Mouse (Mus musculus): ENCODE results near the gene Jph4. TPM values are rescaled to one million over a fixed set of nuclear protein-coding genes. Genes with fewer than 3 reads are reported as not detected.

Gene Jph4
- polyA plus RNA-seq (2015; fragmentation: Nextera tagmentation; extraction: Ambion mirVana) = 37.4 and 38.3 TPM in 2 replicates

DNA sequence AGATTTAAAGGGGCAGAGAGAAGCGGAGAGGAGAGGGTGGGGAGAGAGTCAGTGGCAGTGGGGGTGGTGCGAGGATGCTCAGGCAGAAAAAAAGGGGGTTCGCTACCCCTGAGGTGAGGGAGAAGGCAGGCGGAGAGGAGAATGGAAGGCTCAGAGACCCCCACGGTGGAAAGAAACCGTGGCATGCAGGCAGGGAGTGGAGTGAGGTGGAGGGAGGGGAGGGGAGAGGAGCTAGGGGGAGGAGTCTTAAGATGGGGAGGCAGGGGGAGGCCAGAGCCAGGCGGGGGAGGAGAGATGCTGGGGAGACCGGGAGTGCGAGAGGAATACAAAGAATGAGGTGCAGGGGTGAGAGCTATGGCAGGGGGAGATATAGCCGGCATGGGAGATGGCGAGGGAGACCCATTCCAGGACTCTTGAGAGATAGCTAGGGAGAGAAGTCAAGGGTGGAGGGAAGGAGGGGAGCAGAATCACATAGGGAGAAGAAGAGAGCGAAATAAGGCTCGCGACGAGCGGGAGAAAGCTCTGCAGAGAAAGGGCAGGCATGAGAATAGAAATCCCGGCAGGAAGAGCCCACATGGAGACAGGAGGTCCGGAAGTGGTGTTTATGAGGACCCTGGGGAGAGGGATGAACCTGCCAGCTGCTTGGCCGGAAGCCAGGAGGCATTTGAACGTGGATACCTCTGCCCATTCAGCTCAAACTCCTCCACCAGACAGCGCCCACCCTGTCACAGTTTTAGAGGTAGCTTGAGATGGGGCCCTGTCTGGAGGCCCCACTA lies at the start of gene Jph4:
Jph4 (minus strand) TSS at position 511 of the 776 bp plus-strand sequence.
- peak within 1 kb of the TSS; percentile 97 for H3K27ac ChIP-seq (replicated peaks)
- H3K9me3 ChIP-seq = no peaks in the 10 kb centered on the region
- H3K9ac ChIP-seq (replicated peaks) = peak within 1 kb of the TSS; percentile 75
- H3K4me3 ChIP-seq = peak within 1 kb of the TSS; percentile 70
- H3K4me1 ChIP-seq = peaks cover 43% of the 10 kb centered on the region
- peaks cover 8% of the 10 kb centered on the region; the same call in 1 of the 2 replicates for H3K36me3 ChIP-seq
- 0 out of 2 replicates have a peak, but pooled peaks cover 9% of the 10 kb centered on the region for H3K27me3 ChIP-seq
- peak; percentile 65 for ATAC-seq (replicated peaks)
- H3K4me2 ChIP-seq (replicated peaks) = peak within 1 kb of the TSS; percentile 82
- WGBS = 4% methylated on average over 21 of the region's 21 CpGs

DNA sequence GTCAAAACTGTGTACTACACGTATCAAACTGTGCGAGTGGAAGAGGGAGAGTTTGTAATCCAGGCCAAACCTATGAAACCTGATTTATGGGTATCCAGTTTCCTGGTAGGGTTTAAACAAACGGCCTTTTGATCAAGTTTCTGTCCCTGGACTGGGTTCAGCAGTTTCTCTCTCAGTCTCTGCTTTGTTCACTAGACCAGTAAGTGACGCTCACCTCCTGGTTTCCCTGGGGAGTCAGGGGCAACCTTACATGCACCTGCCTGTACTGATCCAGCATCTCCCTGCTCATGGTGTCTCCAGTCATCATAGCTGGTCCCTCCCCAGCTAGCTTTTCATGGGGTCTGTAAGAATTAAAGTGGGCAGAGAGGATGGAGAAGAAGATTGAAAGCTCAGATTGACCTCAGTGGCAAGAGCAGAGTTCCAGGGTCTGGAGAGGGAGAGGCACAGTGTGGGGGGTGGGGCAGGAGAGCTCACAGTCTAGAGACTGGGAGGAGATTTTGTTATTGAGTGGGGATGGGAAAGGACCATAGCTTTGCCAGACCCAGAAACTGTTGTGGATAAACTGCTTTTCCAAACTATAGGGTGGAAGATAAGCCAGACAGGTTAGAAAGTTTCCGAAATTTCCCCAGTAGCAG lies 47.6 kb upstream of the Jph4 start:
- no peak overlapping the region for H3K4me2 ChIP-seq (replicated peaks)
- 79% methylated on average over 5 of the region's 5 CpGs for WGBS
- H3K9ac ChIP-seq (replicated peaks) = no peak overlapping the region
- H3K4me1 ChIP-seq = peaks cover 9% of the 10 kb centered on the region
- H3K27ac ChIP-seq (replicated peaks) = no peak overlapping the region
- H3K9me3 ChIP-seq = no peaks in the 10 kb centered on the region
- no peaks in the 10 kb centered on the region for H3K27me3 ChIP-seq
- H3K4me3 ChIP-seq = no peak overlapping the region
- no peak for ATAC-seq (replicated peaks)
- no peaks in the 10 kb centered on the region for H3K36me3 ChIP-seq

DNA sequence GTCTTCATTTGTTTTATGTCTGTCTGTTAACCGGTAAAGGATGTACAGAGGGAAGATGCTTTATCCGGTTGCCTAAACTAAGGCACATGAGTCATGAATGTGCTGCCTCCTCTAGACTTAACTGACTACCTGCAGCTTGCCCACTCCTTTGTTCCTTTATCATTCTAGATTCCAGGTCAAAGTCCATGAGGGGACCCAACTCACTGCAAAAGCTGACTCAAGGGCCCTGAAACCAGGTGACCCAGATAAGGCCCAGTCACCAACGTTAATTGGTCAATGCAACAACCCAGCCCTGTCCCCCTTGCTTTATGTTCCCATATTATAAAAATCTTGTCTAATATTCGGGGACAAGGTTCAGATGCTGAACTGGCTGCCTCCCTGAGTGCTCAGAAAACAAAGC lies 45.4 kb upstream of the Jph4 start:
- Histone ChIP-seq H3K4me2 (replicated peaks) (no peak overlapping the region), H3K9ac (replicated peaks) (no peak overlapping the region), H3K4me3 (no peak overlapping the region), H3K36me3 (no peaks in the 10 kb centered on the region), H3K4me1 (peaks cover 4% of the 10 kb centered on the region), H3K27ac (replicated peaks) (no peak overlapping the region), H3K9me3 (no peaks in the 10 kb centered on the region), H3K27me3 (no peaks in the 10 kb centered on the region)
- WGBS = 83% methylated on average over 4 of the region's 4 CpGs
- no peak for ATAC-seq (replicated peaks)

DNA sequence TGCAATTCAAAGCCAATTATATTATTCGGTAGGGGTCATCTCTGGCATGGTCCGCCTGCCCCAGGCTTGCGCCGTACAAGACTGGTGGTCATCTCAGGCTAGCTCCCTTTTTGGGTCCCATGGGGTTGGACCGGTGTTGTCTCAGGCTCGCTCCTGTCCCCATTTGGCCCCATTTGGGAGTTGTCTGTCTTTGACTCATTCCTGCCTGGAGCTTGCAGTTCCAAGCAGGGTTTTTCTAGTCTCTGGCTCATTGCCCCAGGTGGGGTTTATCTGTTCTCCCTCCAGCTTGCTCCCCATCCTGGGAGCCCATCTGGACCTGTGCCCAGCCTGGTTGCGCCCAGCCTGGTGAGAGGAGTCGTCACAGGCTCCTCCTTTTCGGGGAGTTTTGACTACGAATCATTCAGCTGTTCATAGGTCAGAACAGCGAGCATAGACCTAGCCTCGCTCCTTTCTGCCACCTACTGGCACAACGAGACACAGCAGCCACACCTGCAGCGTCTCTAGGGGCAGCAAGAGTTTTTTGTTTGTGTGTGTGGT lies 44.4 kb upstream of the Jph4 start:
- H3K36me3 ChIP-seq = no peaks in the 10 kb centered on the region
- H3K4me3 ChIP-seq = peak overlapping the region; percentile 16; the same call in 1 of the 2 replicates
- H3K4me1 ChIP-seq = peaks cover 4% of the 10 kb centered on the region
- H3K9me3 ChIP-seq = no peaks in the 10 kb centered on the region
- peak; percentile 73 for ATAC-seq (replicated peaks)
- H3K9ac ChIP-seq (replicated peaks) = no peak overlapping the region
- WGBS = 29% methylated on average over 14 of the region's 14 CpGs
- H3K27me3 ChIP-seq = no peaks in the 10 kb centered on the region
- H3K4me2 ChIP-seq (replicated peaks) = peak overlapping the region; percentile 33
- no peak overlapping the region for H3K27ac ChIP-seq (replicated peaks)

DNA sequence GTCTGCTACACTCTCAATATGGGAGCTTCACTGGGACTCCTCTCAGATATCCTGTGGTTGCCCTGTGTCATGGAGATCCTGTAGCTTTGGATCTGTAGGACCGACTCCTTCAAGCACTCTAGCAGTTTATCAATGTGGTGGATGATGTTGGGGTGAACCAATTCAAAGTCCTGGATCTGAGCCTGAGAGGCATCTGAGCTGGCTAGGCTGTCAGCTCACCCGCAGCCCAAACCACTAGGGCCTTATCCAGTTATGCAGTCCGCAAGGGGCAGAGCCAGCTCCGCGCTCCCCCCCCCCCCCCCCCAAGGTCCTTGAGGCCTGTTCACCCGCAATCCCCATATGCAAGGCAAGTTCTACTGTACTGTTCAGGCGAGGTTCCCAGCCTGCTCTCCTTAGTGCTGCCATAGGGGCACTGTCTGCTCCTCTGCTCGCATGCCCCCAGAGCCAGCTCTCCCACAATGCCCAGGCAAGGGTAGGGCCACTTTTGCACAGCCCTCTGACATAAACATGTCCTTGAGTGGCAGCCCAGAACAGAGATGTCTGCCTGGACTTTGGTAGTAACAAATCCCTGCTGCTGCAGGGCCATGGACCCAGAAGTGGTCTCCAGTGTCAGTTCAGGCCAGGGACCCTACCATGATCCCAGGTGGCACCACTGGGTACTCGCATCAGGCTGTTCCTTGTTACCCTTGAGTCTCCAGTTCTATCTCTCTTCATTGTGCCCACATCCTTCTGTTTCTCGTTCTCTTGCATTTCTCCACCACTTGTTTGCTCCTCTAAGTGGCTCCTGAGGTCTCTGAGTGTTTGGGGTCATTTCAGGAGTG lies 43.7 kb upstream of the Jph4 start:
- H3K4me1 ChIP-seq = peaks cover 4% of the 10 kb centered on the region
- H3K4me2 ChIP-seq (replicated peaks) = 0 out of 2 replicates have a peak overlapping the region, but pooled peaks have one; percentile 33
- peak; percentile 35; the same call in 1 of the 2 replicates for ATAC-seq (replicated peaks)
- H3K36me3 ChIP-seq = no peaks in the 10 kb centered on the region
- no peak overlapping the region for H3K27ac ChIP-seq (replicated peaks)
- WGBS = 74% methylated on average over 10 of the region's 10 CpGs
- H3K4me3 ChIP-seq = no peak overlapping the region
- no peak overlapping the region for H3K9ac ChIP-seq (replicated peaks)
- no peaks in the 10 kb centered on the region for H3K9me3 ChIP-seq
- H3K27me3 ChIP-seq = no peaks in the 10 kb centered on the region

DNA sequence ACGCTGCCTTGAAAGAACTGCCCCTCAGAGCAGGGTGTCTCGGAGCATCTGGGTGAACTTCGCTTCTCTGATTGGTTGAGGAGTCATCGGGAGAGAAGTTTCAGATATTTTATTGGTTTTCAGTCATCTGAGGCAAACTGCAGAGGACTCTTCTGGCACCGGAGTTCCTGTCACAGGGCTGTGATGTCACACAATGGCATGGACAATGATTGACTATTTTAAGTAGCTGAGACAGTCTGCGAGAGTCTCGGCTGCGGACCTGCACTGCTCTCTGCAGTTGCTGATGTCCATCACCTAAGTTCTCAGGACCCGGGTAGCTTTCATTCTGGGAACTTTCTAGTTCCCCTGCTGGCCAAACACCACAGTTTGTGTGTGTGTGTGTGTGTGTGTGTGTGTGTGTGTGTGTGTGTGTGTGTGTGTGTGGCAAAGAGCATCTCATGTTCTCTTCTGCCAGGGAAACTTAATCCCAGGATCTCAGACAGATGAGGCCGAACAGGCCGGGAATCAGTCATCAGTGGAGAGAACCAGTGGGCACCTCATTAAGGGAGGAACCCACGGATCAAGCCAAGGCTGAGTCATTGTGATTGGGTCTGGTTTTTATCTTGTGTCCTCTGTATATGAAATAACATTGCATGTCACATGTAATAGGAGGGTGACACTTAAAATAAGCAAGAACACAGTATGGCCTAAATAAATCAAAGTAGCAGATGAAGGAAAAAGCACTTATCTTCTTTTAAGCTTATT lies 40.8 kb upstream of the Jph4 start:
- Histone ChIP-seq H3K4me3 (no peak overlapping the region), H3K4me2 (replicated peaks) (no peak overlapping the region), H3K27ac (replicated peaks) (no peak overlapping the region), H3K4me1 (peaks cover 4% of the 10 kb centered on the region), H3K27me3 (no peaks in the 10 kb centered on the region), H3K36me3 (no peaks in the 10 kb centered on the region), H3K9ac (replicated peaks) (no peak overlapping the region), H3K9me3 (no peaks in the 10 kb centered on the region)
- 70% methylated on average over 12 of the region's 12 CpGs for WGBS
- ATAC-seq (replicated peaks) = no peak

DNA sequence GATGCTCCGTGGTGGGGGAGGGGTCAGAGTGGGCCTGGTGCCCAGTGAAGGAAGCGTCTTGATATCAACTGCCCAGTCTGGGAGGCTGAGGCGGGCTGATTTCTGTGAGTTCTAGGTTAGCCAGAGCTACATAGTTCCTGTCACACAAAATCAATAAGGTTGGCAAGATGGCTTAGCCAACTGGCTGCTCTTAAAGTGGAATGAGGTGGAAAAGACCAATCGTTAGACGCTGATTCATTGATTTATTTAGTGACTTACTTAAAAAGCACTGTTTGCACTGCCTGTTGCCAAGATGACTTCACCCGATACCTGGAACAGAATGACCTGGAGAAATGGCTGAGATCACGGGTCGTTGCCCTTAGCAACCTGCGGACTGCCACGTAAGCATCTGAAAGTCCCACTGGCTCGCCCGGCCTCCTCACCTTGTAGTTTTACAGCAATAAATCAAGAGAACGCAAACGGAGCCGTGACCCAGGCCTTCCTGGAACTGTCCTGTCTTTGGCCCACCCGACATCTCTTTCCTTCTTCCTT lies 36.3 kb upstream of the Jph4 start:
- Histone ChIP-seq H3K9ac (replicated peaks) (no peak overlapping the region), H3K27me3 (no peaks in the 10 kb centered on the region), H3K36me3 (no peaks in the 10 kb centered on the region), H3K9me3 (no peaks in the 10 kb centered on the region), H3K4me2 (replicated peaks) (no peak overlapping the region), H3K4me1 (0 out of 2 replicates have a peak, but pooled peaks cover 3% of the 10 kb centered on the region), H3K27ac (replicated peaks) (no peak overlapping the region), H3K4me3 (no peak overlapping the region)
- WGBS = 88% methylated on average over 16 of the region's 16 CpGs
- no peak for ATAC-seq (replicated peaks)

DNA sequence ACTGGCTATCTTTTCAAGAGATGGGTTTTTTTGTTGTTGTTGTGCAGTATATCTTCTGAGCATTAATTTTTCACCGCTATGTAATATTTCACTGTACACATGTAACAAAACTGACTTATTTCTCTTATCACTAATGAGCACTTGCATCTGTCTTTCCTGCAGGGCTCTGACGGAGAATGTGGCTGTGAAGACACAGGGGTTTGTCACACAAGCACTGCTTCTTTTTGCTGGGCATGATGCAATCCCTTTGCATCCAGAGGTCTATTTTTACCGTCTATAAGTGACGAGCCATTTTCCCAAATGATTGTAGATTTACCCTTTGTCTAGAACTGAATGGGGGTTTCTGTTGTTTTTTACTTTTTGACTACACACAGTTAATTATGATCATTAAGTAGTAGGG lies 35.4 kb upstream of the Jph4 start:
- Histone ChIP-seq H3K9me3 (no peaks in the 10 kb centered on the region), H3K4me1 (0 out of 2 replicates have a peak, but pooled peaks cover 3% of the 10 kb centered on the region), H3K27ac (replicated peaks) (no peak overlapping the region), H3K4me3 (no peak overlapping the region), H3K27me3 (no peaks in the 10 kb centered on the region), H3K4me2 (replicated peaks) (no peak overlapping the region), H3K9ac (replicated peaks) (no peak overlapping the region), H3K36me3 (no peaks in the 10 kb centered on the region)
- WGBS = 61% methylated on average over 4 of the region's 4 CpGs
- ATAC-seq (replicated peaks) = no peak

DNA sequence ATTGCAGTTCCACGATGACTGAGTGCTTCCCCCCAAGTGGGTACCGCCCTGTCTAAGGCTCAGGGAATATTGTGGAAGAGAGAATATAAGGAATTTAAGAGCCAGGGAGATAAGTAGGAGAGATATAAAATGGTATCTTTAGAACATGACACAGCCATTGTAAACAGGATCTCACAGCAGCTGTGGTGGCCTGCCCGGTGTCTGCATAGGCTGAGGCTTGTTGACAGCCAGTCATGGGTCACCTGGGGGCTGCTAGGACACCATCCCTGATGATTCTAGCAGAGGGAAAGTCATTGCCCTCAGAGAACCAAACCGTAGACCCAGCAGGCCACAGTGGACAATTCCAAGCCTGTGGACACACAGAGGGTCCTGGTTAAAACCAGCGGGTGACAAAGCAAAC lies 34.2 kb upstream of the Jph4 start:
- Histone ChIP-seq H3K4me1 (0 out of 2 replicates have a peak, but pooled peaks cover 3% of the 10 kb centered on the region), H3K9ac (replicated peaks) (no peak overlapping the region), H3K27ac (replicated peaks) (no peak overlapping the region), H3K4me3 (no peak overlapping the region), H3K27me3 (no peaks in the 10 kb centered on the region), H3K9me3 (no peaks in the 10 kb centered on the region), H3K4me2 (replicated peaks) (no peak overlapping the region), H3K36me3 (no peaks in the 10 kb centered on the region)
- 85% methylated on average over 5 of the region's 5 CpGs for WGBS
- ATAC-seq (replicated peaks) = no peak

DNA sequence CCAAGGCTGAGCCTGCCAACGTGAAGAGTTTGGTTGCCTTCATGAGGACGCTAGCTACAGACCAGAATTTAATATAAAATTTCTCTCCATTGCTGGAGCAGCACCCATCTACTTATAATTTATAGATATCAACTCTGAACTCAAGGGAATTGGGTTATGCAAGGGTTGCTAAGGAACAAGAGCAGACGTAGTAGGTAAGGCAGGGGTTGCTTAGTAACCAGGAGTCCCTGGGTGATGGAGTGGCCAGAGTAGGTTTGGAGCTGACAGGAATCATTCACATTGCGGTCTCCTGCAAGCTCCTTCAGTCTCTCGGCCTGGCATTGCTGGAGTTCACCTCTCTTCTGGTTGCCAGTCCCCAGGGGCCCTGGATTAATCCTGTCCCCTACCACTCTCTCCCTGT lies 32.3 kb upstream of the Jph4 start:
- ATAC-seq (replicated peaks) = peak; percentile 70
- no peak overlapping the region for H3K4me3 ChIP-seq
- H3K4me2 ChIP-seq (replicated peaks) = no peak overlapping the region

DNA sequence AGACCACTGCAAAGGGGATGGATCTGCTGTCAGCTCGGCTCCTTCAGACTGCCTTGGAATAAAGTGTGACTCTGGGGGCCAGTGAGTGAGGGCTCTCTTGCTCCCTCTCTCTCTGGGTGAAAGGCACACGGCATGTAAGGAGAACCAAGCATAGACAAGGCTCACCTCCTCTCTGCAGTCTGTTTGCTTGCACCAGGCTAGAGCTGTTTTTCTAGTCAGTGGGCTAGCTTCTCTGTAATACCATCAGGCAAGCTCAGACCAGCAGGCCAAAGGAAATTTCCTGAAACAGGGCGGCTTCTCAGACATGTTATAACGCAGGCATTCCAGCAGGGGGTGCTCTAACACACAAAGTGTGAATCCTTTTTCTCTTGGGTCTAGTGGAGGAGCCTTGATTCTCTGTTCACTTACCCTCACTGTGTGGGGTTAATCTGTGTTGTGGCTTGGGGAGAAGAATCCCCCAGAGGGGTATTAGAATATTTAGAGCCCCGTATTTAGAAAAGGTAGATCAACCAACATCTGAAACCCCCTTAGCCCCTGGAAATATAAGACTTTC lies 31.7 kb upstream of the Jph4 start:
- 21% methylated on average over 5 of the region's 5 CpGs for WGBS
- Histone ChIP-seq H3K9ac (replicated peaks) (no peak overlapping the region), H3K4me1 (0 out of 2 replicates have a peak, but pooled peaks cover 3% of the 10 kb centered on the region), H3K27me3 (no peaks in the 10 kb centered on the region), H3K4me2 (replicated peaks) (no peak overlapping the region), H3K36me3 (no peaks in the 10 kb centered on the region), H3K4me3 (no peak overlapping the region), H3K9me3 (no peaks in the 10 kb centered on the region), H3K27ac (replicated peaks) (0 out of 2 replicates have a peak overlapping the region, but pooled peaks have one; percentile 15)
- peak; percentile 65 for ATAC-seq (replicated peaks)

More for the DNA sequence above, 32.3 kb upstream of the Jph4 start:
- Histone ChIP-seq H3K36me3 (no peaks in the 10 kb centered on the region), H3K27me3 (no peaks in the 10 kb centered on the region), H3K27ac (replicated peaks) (peak overlapping the region; percentile 15; the same call in 1 of the 2 replicates), H3K4me1 (0 out of 2 replicates have a peak, but pooled peaks cover 3% of the 10 kb centered on the region), H3K9me3 (no peaks in the 10 kb centered on the region), H3K9ac (replicated peaks) (no peak overlapping the region)
- WGBS = 68% methylated on average over 5 of the region's 5 CpGs
